Mouse (Mus musculus) right cerebral cortex, postnatal 4 days (tissue): ENCODE results near the gene Plekha6.
A peak's percentile ranks its signal among the peaks of the same experiment; 100 is the strongest.

Source experiments
- DNase-seq: peaks from one replicate; pipeline ENCODE4 v3.0.0-alpha.2; 2022

Gene Plekha6

DNA sequence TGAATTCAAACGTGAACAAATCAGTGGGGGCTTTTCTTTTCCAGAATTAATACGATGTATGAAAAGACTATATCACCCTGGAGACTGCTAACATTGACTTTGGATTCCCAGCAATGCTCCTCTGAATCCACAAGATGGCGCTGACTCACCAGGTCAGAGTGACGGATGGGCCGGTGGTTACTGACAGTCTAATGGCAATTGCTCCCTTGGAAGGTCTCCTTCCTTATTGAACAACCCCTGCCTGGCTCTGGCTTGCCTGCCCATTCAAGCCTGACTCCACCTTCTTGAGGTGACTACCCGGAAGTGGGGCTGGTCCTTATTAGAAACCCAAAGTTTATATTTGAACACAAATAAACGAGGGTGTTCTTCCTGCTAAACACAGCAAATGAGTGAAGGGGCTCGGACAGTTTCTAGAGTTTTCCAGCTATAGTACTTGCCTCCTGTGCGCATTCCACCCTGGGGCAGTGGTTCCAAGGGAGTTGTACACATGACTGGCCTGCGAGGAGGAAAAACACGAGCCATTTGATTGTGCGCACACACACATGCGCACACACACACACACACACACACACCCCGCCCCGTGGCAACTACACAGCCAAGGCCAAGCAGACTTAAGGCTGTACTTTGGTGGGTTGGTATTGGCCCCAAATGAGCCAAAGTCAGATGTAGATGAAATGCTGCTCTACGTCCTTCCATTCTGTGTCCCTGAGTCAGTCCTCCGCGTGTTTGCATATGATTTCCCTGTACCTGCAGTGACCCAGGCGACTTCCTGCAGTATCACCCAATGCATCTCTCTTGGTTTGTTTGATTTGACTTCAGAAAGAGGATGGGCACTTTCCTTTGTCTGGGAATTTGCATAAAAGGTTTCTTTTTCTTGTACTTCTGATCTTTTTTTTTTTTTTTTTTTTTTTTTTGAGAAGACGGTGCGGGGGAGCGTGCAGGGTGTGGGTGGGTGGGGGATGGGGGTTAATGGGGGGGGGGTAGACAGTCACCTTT is 17.7 kb upstream of the Plekha6 start:
- no peak for DNase-seq

DNA sequence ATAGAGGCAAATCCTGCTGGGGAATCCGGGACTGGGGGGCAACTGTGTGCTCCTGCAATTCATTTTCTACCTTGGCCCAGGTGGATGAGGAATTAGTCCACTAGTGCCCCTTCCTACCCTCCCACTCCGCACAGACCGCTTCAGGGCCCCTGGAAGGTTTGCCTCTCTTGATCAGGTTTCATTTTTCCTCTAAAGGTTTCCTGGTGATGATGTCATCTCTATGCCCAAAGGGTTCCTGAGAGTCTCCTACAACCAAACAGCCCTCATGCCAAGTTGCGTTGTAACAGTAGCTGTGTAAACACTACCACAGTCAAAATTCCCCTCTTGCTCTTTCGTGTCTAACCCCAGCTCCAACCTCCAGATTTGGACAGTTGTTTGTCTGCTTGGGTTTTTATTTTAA is 16.7 kb upstream of the Plekha6 start:
- DNase-seq, result no peak

DNA sequence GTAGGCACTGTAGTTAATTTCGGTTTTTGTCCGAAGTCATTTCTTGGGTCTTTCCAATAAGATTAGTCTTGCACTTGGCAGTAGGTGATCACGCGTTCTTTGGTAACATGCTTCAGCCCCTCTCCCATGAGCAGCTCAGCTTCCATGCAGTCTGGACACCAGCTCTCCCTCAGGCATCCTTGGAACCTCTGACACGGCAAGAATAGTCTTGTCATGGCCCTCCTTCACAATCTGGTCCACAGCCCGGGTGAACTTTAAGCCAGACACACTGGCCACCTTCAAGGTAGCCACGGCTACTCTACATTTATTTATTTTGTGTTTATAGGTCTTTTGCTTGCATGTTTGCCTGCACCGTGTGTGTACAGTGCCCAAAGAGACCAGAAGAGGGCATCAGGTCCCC is 15.9 kb upstream of the Plekha6 start:
- DNase-seq, result no peak

DNA sequence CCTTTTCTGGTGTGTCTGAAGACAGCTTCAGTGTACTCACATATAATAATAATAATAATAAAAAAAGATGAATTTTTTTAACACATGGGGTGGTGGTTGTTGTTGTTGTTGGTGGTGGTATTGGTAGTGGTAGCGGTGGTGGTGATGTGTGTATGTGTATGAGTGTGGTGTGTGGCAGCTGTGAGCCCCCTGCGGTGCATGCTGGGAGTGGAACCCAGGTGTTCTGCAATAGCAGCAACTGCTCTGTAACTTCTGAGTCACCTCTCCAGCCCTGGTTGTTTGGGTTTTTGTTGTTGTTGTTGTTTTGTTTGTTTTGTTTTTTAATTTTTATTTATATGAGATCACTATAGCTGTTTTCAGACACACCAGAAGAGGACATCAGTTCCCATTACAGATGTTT is 13.5 kb upstream of the Plekha6 start:
- DNase-seq, result no peak

DNA sequence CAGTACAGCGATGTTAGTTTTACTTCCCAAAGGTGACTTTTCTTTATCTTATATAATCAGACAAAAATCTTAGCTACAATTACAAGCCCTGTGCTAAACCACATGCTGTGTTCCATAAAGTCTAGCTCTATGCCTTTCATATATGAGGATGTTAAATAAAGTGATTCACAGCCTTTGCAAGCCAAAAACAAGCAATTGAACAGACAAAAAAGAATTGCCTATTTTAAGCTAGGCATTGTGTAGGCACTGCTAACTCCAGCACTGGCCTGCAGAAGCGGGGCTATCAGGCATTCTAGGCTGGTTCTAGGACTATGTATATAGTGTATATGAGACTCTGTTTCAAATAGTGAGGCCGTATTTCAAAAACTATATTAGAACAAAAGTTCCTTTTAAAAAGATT is 11.8 kb upstream of the Plekha6 start:
- no peak for DNase-seq

DNA sequence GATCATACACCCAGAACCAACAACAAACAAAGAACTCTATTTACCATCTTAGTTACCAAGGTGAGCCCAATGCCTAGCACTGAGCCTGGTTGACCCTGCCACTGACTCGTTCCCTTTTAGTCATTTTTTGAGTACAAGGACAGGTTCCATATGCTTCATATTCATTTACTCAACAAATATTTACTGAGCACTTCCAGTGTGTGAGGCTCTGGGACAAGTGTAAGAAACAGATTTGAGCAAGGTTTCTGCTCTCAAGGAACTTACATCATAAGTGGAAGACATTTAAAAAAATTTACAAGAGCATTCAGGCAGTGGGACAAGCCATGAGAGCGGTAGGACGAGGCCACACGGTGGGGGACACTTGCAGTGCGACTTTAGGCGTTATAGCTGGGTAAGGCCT is 8.7 kb upstream of the Plekha6 start:
- no peak for DNase-seq

DNA sequence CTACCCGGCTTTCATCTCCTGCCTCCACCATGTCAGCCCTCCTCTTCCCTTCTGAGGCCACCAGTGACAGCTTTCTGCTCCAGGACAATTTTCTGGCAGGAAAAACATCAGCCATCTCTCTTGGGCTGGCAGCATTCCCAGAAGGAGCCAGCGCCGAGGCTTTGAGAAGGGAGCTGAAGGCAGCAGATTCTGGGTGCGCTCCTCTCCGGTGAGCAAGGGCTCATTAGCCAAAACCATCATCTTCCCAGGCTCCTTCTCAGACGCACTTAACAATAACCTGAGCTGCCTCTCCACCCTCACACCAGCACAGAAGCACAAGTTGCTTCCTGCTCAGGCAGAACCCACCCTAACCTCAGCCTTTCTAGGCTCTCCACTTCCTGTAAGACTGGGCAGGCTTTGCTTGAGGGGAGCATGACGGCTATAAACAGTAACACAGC is 4.9 kb upstream of the Plekha6 start:
- DNase-seq, result peak; percentile 52

DNA sequence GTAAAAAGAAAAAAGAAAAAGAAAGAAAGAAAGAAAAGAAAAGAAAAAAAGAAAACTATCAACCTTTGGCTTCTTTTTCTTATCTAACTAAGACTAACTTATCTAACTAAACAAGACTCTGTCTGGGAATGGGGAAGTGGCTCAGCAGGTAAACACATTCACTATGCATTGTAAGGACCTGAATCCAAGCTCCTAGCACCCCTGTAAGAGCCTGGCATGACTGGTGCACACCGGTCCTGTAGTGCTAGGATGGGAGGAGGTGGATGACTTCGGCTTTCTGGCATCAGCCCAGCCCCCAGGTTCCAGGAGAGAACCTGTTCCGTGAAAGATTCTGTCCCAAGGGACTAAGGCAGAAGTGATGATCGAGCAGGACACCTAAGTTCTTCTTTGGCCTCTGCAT is 2.5 kb upstream of the Plekha6 start:
- DNase-seq, result no peak

DNA sequence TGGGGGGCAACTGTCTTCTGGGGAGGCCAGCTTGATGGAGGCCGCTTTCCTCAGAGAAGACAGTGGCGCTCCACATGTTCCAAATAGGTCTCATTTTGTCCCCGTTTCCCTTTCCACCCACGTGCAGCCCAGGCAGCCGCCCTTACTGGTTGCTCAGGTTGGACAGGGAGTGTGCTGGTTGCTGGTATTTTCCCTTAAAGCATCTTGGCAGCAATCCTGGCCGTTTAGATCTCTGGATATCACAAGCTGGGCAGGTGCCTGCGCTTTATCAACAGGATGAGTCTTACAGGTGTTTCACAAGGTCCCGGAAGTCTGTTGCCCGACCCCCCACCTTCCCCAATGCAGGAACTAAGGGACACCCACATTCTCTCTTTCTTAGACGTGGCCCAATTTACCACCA is 2.0 kb upstream of the Plekha6 start:
- no peak for DNase-seq

DNA sequence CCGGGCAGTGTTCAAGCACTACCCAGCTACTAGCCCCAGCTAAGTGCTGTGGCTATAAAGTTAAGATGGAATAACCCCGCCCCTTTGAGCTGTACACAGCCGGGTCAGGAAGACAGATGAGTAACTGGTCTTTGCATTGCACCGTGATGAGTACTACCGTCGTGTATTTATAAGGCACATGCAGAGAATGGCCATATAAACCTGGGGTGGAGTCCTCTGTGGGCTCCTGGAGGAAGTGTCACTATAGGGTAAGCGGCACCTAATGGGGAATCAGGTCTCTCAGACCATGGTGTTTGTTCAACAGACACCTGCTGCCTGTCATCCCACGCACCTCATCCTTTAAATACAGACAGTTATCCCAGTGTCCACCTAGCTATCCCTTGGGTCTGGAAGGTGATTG is 1.0 kb upstream of the Plekha6 start:
- DNase-seq, result no peak

DNA sequence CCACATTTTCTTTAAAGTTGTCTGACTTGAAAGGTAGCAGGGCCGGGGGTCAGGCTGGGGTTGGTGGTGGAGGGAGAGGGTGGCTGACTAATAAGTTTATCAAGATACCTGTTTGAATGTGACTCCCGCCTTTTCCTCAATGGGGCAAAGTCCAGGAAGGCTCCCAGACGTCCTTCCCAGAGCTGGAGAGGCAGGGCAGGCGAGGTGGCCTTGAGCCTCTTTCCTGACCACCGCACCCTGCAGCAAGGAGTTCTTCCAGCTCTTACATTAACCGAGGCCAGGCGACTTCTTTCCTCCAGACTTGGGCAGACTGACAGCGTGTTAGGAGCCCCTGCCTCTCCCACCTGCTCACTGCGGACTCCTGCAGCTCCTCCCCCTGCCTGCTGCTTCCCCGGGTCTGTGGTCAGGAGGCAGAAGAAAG is 591 bp downstream of the Plekha6 start:
- no peak for DNase-seq

DNA sequence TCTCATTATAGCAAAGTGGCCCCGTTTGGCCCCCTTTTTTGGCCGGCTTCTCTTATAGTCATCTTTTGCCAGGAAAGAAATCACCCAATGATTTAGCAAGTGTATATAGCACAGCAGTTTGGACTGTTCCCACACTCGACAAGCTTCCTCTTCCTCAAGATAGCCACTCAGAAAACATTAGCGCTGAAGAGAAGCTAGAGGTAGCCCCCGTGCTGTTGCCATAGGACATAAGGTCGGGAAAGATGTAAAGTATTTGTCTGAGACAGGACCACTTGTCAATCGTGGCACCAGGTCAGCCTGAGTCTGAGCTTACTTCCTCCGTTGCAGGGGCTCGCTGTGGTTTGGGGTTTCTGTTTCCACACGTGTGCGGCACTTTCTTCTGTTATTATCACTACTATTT is 1.1 kb downstream of the Plekha6 start:
- no peak for DNase-seq

DNA sequence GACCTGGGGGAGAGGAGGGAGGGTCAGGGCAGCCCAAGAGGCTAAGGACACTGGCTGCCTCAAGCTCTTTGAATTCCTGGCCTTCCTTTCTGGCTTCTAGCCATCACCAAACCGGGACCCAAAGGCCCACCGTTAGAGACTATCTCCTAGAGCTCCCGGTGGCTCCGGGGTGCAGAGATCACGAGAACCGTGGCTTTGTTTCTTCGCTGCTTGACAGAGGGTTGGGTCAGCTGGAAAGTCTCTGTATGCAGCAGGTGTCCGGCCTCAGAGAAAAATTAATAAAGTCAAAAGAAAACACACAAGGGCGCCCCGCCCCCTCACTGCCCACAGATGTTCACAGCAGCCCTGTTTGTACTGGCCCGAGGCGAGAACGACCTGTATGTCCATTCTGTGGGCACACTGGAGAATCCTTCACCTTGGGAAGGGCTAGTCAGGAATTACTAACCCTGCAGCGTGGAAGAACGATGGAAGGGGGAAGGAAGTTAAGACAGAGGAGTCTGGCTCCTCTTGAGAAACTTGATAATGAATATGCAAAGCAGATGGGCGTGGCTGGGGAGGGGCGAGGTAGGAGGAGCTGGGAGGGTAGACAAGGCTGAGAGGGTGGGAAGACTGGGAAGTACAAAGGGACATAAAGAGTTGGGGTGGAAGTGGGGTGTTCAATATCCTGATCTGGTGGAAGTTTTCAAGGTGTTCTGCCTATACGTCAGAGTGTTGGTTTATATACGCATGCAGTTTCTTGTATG is 4.5 kb downstream of the Plekha6 start:
- no peak for DNase-seq

DNA sequence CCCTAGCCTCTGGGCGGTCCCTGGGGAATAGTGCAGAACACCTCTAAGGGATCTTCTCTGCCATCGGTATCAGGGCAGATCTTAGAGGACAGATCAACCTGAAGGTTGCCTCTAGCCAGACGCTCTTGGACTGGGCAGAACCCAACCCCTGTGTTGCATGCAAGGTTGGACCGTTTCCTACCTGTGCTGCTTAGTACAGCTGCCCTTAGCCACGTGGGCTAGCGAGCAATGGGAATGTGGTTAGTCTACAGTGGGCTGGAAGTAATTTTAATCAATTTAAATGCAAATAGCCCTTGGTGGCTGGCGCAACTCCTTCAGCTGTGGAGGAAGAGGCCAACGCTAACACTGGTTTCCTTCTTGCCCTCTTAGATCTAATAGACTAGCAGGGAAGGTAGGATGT is 6.2 kb downstream of the Plekha6 start:
- DNase-seq, result no peak

DNA sequence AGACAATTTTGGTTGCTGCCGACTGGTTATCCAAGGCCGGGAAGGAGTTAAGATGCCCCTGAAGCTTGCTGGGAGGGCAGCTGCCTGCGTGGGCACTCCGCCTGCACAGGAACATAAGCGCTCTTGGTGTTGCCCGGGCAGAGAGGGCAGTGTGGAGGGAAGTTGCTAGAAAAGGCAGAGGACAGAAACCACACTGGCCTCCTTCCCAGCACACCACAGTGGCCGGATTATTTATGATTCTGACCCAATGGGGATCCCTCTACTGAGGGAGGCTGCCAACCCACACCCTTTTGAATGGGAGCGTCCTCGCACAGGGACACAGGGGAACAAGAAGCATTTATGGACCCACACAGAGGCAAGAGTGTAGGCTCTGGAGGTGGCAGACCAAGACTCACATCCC is 7.3 kb downstream of the Plekha6 start:
- DNase-seq, result no peak

DNA sequence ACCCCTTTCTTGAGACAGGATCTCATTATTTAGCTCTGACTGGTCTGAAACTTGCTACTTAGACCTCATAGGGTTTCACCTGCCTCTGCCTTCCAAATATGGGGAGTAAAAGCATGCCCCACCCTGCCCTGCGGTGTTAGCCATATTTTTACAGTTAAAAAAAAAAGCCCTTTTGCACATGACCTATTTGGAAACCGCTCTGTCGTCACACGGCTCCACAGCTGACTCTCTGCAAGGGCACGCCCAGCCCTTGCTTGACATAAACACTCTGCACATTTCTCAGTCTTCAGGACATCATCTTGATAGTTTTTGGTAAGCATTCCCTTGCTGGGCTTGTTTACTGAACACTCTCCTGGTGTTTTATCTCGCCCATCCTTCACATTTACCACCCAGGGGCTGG is 11.1 kb downstream of the Plekha6 start:
- no peak for DNase-seq

DNA sequence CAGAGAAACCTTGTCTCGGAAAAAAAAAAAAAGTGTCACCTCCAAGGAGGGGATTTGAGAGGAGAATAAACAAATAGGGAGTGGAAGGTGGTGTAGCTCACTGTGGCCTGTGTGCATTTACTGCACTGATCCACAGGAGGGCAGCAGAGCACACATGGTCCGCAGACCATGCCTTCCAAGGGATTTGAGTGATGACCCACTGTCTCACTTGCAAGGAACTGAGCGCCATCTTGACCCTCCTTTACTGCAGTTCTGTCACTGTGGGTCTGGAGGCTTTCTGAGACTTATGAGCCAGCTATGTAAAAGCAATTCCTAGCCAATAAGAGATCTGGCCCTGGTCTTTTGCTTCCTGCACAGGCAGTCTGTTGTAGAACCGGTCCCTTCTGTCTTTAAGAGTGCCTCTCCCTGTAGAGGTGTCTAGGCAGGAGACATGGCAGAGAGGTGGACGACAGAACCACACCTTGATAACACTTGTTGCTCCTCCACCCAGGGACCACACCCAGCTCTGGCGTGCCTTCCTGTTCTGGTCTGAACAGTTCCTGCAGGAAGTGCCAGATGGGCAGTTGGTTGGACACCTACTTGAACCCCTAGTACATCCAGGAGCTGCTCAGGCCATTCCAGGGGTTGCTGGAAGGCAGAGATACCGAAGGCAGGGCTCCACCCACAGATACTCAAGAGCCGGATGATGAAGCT is 13.6 kb downstream of the Plekha6 start:
- peak; percentile 66 for DNase-seq

DNA sequence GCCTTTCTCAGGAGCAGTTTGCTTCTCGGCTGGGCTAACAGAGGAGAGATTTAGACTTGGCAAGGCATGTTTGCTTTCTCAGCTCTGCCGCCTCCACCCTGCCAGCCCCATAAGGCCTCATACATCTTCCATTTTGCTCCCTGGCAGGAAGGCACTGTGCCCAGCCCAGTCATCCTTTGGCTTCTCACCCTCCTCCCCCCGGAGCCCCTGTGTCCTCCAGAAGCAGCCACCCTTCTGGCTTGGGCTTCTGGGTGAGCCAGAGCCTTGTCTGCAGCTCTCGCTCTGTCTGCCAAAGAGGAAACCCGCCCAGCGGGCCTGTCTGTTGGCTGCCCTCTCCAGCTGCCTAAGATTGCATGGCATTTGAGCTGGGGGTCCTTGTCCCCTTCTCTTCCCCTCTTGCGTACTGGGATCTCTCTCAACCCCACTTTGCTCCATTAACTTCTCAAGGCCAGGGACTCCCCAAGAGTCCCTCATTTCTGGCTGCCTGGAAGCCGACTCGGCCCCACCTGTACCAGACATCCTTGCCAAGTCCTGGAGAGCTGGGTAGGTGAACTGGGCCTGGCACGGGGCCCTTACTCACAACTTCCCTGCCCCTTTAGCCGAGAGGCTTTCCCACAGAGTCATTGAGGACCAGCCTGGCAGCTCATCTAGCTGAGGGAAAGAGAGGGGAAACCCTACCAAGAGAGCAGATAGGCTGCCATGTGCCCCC is 14.9 kb downstream of the Plekha6 start:
- peak; percentile 49 for DNase-seq

DNA sequence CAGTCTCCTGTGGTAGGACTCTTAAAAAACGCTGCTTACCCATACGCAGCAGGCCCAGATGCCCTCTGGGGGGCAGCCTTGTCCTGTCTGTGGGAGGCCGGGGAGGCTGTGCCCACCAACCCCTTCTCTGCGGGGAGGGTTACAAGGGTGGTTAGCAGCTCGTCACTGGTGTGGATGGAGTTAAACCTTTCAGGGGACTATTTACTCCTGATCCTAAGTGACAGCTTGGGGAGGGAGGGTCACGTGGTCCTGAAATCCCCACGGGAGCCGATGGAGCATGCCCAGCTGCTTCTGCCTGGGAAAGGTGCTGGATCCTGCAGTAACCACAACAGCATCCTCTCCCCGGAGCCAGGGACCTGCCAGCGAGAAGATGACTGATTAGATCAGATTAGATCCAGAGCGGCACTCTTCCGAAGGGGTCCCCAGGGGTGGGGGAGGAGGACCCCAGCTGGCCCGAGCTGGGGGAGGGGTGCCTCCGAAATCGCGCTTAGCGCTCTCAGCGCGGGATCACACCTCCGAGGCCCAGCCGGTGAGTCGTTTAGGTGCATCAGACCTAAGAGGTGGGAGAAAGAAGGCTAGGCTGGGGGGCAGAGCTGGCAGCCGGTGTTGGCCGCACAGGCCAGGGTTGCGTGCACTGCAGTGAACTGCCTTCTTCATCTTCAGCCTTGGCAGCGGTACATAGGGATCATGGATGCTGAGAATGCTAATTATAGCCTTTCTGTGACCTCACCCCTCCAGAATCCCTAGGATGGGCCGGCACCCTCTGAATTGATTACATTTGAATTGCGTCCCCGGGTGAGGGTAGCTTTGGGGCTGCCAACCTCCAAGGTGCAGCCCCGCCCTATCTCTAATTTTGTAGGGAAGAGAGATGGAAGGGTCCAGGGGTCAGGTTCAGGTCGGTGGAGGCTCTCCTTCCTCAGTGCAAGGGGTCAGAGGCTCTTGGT is 17.3 kb downstream of the Plekha6 start:
- peak; percentile 87 for DNase-seq

DNA sequence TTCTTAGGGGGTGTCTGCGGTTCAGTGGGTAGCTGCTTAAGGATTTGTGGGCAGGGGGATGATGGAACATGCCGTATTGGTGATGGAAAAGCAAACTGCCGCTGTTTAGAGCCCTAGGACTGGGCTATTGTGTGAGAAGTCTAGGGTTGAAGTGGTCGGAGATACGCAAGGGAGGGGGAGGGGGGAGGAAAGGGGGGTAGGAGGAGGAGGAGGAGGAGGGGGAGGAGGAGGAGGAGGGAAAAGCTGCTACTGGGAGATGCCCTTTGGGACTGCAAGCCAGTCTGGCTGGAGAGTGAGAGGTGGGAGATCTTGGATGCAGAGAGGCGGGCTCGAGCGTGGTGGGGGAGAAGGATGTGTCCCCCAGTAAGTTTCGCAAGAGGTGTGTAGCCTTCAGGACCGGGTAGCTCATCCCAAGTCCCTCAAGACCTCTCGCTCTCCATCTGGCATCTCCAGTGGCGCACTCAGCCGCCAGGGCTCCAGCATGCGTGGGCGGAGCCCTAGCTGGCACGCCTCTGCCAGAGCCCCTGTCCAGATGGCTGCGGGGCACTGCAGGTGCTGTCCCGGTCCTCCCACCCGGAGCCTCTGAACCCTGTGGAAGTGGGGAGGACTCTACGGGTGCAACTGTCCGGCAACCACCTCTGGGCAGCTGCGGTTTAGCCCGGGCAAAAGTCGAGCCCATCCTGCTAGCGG is 18.2 kb downstream of the Plekha6 start:
- DNase-seq, result peak; percentile 50

DNA sequence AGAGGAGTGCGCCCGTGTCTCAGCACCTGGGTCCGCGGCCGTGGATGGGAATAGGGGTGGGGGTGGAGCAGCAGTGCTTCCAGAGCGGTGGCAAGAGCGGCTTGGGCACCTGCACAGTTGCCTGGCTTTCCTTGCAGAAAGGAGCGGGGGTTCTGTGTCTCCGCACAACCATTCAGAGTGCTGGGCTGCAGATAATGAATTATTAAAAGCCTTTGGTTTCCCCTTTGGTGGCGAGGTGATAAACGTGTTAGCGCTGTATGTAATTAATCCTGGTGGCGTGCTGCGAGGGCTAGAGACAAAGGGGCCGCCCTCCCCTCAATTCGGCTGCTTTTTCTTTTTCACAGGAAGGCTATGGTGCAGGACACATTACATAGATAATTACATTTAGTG is 18.7 kb downstream of the Plekha6 start:
- DNase-seq, result peak; percentile 41
